Mouse (Mus musculus) urinary bladder, postnatal 25 days (tissue): ENCODE results near the gene Map3k3.

Experiments
- DNase-seq: peaks from one replicate; pipeline ENCODE4 v3.0.0; 2022; ENCODE audit warnings: low spot score

Gene Map3k3

DNA sequence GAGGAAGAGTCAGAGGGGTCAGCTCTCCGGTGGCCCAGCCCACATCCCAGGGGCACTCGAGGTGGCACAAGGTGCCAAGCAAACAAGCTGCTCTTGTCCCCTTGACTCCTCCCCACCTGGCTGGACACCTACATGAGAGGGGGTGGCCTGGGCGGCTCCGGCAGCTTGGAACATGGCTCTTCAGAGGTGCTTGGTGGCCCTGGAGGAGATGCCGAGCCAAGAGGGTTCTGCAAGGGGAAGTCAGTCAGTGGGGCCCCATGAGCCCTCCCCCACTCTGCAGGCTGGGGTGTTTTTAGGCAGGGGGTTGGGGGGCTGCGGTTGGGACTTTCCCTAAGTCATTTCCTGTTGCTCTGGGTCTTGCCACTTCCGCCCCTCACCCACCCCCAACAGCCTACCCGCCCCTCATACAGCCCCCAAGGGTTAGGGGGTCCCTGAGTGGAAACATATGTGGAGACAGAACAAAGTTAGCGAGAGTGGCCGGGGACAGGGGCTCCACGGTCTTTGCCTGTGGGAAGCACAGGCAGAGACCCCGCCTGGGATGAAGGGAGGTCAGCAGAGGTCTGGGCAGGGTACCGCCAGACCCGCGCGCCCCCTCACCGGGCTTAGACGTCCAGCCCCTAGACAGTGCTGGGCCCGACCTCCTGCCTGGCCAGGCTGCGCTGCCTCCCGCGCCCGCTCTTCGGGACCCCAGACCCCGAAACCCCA, 75.0 kb downstream of the Map3k3 start:
- DNase-seq, result peak; percentile 9

DNA sequence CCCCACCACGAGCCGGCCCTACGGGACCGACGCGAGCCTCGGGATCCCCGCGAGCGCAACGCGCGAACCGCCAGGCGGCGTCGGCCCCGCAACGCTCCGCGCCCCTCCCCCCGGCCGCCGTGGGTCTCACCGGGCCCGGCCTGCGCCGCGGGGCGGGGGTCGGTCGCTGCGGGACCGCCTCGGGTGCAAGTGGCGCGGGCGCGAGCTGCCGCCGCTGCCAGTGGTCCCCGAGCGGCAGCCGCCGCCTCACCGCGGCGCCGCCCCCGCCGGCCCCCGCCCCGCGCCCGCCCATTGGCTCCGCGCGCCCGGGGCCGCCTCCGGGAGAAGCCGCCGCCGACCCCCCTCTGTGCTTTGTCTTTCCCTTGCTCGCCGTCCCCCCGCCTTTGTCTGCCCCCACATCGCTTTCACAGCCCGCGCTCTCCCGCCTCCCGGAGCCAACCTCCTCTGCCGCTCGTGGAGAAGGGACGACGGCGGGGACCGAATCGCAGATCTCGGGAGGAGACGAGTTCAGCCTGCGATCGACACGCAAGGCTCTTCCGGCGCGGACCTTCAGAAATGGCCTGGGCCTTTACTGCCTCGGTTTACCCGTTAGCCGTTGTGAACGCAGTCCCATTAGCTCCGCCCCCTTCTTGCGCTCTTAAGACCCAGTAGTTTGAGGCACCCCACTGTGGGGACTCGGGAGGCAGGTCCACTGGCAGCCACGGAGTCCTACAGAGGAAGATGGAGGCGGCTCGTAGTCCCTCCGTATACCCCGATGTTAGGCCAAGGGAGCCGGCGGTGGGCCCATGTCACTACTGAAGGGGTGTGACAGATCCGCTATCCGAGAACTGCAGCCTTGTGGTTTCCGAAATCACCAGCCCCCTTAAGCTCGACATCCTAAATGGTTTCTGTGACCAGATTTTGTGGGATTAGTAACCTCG, 75.8 kb downstream of the Map3k3 start:
- peak; percentile 62 for DNase-seq

DNA sequence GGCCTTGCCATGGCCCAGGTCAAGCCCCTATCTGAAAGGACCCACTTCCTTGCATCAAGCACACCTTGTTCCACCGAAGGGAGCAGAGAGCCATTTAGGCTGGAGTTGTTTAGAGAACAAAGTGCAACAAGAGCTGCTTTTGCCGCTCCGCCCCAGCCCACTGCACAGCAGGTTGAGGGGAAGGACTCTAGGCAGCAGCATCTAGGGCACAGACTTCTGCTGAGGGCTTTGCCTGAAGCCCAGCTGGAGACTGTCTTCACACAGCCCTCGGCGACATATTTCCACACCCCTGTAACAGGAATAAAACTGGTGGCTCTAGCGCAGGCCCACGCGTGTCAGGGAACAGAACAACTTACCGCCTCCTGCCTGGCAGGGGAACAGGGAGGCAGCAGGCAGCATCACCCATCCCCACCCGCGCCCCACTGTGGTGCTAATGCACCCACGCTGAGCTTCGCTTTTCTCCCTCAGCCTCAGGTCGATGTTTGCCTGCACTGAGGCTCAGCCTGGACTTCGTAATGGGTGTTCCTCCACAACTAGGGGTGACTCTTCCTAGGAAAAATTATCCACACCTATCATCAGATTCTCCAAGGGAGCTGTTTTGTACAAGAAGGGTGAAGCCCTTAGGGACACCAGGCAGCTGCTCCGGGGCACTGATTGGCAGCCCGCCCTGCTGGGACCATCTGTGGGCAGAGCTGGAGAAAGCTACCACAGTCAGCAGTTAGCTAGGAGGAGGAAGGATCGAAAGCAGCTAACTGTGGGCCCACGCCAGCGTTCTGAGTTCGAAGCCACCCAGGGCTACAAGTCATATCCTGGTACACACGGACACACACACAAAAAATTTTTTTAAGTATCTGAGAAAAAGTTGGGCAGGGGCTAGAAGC, 76.7 kb downstream of the Map3k3 start, which contains the start of the genes Gm10840 and Limd2:
TSS of gene Gm10840 (plus strand) at position 10 of the 881 bp plus-strand sequence.
TSS of gene Limd2 (minus strand) at position 20 of the 881 bp plus-strand sequence.
- no peak for DNase-seq

- DNase-seq, result no peak
Measured at GRCm38 (mm10) chr11:106162237-106162636, 77.8 kb downstream of the Map3k3 start.

DNA sequence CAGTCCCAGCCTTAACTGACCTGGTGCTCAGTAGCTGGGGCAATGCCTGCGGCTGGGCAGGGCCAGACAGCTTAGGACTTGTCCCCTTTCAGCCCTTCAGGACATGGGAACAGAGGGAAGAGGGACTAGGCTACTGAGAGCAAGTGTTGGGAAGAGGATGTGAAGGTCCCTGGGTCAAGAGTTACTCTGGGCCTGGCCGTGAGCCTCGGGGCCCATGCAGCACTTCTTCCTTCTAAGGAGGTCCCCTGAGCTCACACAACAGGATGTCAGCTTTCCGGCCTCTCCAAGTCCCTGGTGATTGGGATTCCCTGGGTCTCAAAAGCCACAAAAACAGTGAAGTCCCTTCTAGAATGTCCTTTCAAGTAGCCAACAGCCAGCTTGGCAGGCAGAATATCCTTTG, 79.1 kb downstream of the Map3k3 start:
- no peak for DNase-seq

GRCm38 (mm10) chr11:106164601-106165180, 80.3 kb downstream of the Map3k3 start:
- no peak for DNase-seq

GRCm38 (mm10) chr11:106167435-106167834, 83.0 kb downstream of the Map3k3 start:
- DNase-seq, result no peak

DNA sequence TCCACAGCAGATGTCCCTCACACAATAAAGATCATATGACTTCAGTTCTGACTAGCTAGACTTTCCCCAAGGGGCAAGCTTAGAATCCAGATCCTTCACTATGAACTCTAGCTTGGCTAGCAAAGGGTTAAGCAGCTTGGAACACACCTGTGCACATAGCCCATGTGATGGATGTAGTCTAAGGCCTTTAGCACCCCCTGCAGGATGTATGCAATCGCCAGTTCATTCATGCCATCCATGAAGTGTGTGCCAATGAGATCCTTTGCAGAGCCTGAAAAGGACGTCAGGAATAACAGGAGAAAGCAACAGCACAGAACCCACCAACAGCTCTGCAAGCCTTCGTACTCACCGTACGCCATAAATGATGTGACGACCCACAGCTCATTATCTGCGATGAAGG, 86.4 kb downstream of the Map3k3 start:
- DNase-seq, result no peak

- no peak for DNase-seq
Measured at GRCm38 (mm10) chr11:106173228-106173627, 88.8 kb downstream of the Map3k3 start.

DNA sequence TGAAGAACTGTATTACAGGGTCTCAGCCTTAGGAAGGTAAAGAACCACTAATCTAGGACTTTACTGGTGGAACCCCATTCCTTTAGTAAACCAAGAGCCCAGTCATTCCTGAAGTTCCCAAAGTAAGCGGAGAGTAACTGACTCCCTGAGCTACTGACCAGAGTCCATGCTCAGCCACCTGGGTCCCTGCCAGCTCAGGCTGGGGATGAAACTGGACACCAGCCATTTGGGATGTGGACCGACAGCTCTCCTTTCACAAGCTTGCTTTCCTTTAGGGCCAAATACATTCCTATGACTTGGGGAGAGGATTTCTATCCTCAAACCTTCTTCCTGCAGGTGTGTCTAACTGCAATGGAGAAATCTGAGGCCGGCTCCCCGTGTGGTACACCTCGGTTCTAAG, 90.0 kb downstream of the Map3k3 start:
- DNase-seq, result no peak

GRCm38 (mm10) chr11:106175081-106175480, 90.7 kb downstream of the Map3k3 start:
- no peak for DNase-seq

DNA sequence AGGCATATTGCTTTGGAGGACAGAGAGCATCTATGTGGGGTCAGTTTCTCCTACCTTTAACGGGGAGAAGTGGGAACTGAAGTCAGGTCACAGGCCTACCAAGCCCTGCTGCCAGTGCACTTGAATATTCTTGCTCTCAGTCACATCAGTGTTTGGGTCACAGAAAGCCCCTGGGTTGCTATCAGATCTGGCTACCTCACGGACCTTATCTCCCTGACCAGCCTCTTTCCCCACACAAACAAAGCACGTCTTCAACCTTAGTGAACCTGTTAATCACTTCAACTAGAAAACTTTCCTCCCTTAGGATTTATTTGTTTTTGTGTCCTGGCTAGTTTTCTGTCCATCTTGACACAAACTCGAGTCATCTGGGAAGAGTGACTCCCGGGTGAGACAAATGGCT, 92.0 kb downstream of the Map3k3 start:
- DNase-seq, result no peak

- DNase-seq, result no peak
Measured at GRCm38 (mm10) chr11:106178036-106178782, 93.8 kb downstream of the Map3k3 start.

DNA sequence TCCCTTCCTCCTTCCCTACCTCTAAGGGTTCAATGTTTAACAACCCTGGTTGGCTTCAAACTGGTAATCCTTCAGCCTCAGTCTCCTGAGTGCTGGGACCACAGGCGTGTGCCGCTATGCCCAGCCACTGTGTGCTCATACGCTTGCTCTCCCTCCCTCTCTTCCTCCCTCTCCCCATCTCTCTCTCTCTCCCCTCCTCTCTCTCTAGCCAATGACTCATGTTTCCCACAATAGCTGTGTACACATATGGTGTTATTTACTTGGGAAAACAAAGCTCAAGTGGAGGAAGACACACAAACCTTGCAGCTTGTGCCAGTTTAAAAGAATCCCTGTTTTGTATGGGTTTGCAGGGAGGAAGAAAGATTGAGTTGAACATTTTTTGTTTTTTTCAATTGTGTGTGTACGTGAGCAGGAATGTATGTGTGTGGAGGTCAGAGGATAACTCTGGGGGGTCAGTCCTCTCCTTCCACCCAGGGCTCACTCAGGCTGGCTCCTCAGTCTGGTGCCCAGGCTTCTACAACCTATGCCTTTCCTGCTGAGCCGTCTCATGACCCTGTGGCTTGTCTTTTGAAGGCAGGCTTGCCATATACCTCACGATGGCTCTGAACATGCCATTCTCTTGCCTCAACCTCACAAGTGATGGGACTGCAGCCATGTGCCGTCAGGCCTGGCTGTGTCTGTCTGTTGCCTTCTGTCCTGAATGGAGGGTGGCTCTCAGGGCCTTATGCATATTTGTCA, 95.5 kb downstream of the Map3k3 start:
- DNase-seq, result no peak

GRCm38 (mm10) chr11:106180449-106180801, 96.0 kb downstream of the Map3k3 start:
- no peak for DNase-seq

DNA sequence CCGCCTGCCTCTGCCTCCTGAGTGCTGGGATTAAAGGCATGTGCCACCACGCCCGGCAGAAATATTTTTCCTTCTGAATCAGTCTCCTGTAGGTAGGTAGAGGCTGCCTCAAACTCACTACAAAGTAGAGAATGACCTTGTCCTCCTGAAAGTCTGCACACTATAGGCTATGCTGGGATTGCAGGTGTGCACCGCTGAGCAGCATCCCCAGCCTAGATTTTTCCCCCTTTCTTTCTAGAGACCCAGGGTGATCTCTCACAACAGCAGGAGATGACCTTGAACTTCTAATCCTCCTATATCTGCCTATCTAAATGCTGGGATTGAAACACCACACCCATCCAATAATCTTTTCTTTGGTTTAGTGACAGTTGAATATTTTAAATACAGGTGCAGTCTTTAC, 102.9 kb downstream of the Map3k3 start:
- DNase-seq, result no peak

- DNase-seq, result no peak
Measured at GRCm38 (mm10) chr11:106191716-106192115, 107.3 kb downstream of the Map3k3 start.

DNA sequence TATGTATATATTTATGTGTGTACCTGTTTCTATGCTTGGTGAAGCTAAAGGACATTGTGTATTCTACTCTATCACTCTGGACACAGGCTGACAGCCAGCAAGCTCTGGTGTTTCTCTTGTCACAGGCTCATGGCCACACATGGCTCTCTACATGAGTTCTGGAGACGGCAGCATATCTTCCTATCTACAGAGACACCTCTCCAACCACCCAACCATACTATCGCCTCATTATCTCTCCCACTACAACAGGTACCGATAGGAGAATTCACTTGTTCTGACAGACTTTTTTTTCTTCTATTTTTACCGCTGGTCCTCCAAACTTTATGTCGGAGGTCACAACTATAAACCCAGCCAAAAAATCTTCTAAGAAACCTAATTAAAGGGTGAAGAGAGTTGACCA, 107.8 kb downstream of the Map3k3 start:
- no peak for DNase-seq

DNA sequence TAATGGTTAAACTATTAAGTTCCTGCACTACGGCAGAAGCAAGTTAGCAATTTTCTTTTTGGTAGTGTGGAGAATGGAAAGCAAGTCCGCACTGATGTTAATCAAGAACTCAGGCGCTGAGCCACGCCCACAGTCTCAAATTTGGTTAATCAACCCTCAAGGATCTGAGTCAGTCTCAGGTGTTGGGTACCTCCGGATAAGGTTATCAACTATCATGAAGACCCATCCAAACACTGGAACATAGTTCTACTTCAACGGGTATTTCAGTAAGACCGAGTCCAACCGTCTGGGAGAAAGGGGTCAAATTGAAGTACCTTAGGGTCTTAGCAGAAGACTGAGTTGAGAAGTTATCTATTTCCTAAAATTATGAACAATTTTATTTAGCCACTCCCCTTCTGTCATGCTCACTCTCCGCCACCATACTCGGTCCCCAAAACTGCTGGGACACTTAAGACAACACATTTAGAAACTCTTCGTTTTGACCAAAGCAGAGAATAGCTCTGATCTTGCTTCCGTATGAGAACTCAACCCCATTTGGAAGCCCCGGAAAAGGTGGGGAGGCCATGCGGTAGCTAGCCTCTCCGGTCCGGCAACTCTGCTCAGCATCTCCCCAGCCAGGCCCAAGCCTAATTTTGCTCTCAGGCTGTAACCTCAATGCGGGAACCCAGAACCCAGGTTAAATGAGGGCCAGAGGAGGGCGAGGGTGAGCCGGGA, 108.4 kb downstream of the Map3k3 start:
- no peak for DNase-seq
